In the genomic region with DNA sequence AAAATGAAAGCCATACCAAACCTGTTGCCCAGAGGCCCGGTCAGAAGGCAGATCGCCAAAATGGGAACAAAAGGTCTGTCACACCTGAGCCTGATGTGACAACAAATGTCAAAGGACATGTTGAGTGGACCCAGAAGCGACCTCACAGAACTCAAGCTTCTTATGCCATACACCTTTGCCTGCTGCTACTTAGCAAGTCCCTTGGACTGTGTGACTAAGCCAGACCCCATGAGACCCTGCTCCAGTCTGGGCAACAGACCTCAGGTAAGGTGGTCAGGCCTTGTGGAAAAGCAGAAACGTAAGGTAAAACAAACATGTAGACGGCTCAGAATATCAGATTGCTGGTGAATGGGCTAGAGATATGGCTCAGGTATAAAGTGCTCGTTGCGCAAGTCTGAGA, we compare ENCODE assay signal across 16 mouse cellular contexts.
"Had no signal": no experiment of that assay in that cellular context is flagged by ENCODE, and none has a peak within 500 bp of the region (broad histone marks: within the 10 kb centered on the region; RNA-seq: fewer than 3 reads in every experiment).

No protein-coding gene starts in this region.

- DNase-seq: retina, postnatal 1 day; right cerebral cortex, adult 18-20 months; right cerebral cortex, postnatal 14 days; right cerebral cortex, postnatal 25 days; right cerebral cortex, postnatal 4 days; spleen, adult 18-20 months; thymus, adult 18-20 months; thymus, adult 2 months; thymus, postnatal 14 days; thymus, postnatal 25 days; thymus, postnatal 36 days; thymus, postnatal 4 days had no signal

- H3K9ac ChIP-seq: neural tube, embryonic 13.5 days; neural tube, embryonic 15.5 days; stomach, embryonic 15.5 days had no signal

- H3K27ac ChIP-seq: neural tube, embryonic 13.5 days; neural tube, embryonic 15.5 days; stomach, embryonic 15.5 days; stomach, postnatal 0 days had no signal

- H3K4me3 ChIP-seq: neural tube, embryonic 13.5 days; neural tube, embryonic 15.5 days; stomach, embryonic 15.5 days had no signal

- H3K36me3 ChIP-seq: neural tube, embryonic 13.5 days; neural tube, embryonic 15.5 days; stomach, embryonic 15.5 days had no signal

- H3K9me3 ChIP-seq: neural tube, embryonic 15.5 days; stomach, embryonic 15.5 days had no signal

- H3K4me1 ChIP-seq: stomach, embryonic 15.5 days had no signal

- H3K4me2 ChIP-seq: neural tube, embryonic 13.5 days; neural tube, embryonic 15.5 days; stomach, embryonic 15.5 days had no signal

- H3K27me3 ChIP-seq: neural tube, embryonic 13.5 days; neural tube, embryonic 15.5 days; stomach, embryonic 15.5 days had no signal
